Mouse (Mus musculus) midbrain, postnatal 0 days (tissue): ENCODE measurements around the gene T2. TPM values are rescaled to one million over a fixed set of nuclear protein-coding genes. Genes with fewer than 3 reads are reported as not detected.

Source experiments
- ATAC-seq: fragments of 200-750 bp; cut with Nextera tagmentation; 2 replicates; pipeline ENCODE4 v1.8.0; 2017; ENCODE audit warnings: moderate number of reproducible peaks, mild to moderate bottlenecking, moderate TSS enrichment, moderate library complexity; ENCODE audit not compliant: low FRiP score
- DNase-seq: peaks from one replicate; pipeline ENCODE4 v3.0.0-alpha.2; 2015; ENCODE audit warnings: low spot score
- H3K27ac ChIP-seq: fragments of 300-500 bp; sonication (generic); 2 replicates; pipeline ENCODE4 v1.5.1; 2014; ENCODE audit warnings: low read depth, mild to moderate bottlenecking, low read length, mixed read lengths
- H3K27me3 ChIP-seq: fragments of 300-500 bp; sonication (generic); 2 replicates; pipeline ENCODE4 v1.6.1; 2014; ENCODE audit warnings: low read length, control low read depth, mixed read lengths; ENCODE audit not compliant: insufficient read depth
- H3K36me3 ChIP-seq: fragments of 300-500 bp; sonication (generic); 2 replicates; pipeline ENCODE4 v1.6.1; 2014; ENCODE audit warnings: low read length, control low read depth, mixed read lengths; ENCODE audit not compliant: insufficient read depth
- H3K4me1 ChIP-seq: fragments of 300-500 bp; sonication (generic); 2 replicates; pipeline ENCODE4 v1.6.1; 2014; ENCODE audit warnings: mild to moderate bottlenecking, control low read depth, antibody characterized with exemption, low read length, mixed read lengths; ENCODE audit not compliant: insufficient read depth
- H3K4me2 ChIP-seq: fragments of 300-500 bp; sonication (generic); 2 replicates; pipeline ENCODE4 v1.6.1; 2014; ENCODE audit warnings: low read depth, mild to moderate bottlenecking, low read length, mixed read lengths; ENCODE audit not compliant: poor library complexity, severe bottlenecking
- H3K4me3 ChIP-seq: fragments of 300-500 bp; sonication (generic); 2 replicates; pipeline ENCODE4 v1.5.1; 2014; ENCODE audit warnings: low read depth, mild to moderate bottlenecking, low read length, moderate library complexity
- H3K9ac ChIP-seq: fragments of 300-500 bp; sonication (generic); replicated peaks from 2 replicates; pipeline ENCODE4 v1.6.1; 2014; ENCODE audit warnings: mild to moderate bottlenecking, low read length, moderate library complexity, mixed read lengths; ENCODE audit not compliant: poor library complexity, severe bottlenecking
- H3K9me3 ChIP-seq: fragments of 300-500 bp; sonication (generic); 2 replicates; pipeline ENCODE4 v1.6.1; 2016; ENCODE audit warnings: low read length, control low read depth
- CTCF ChIP-seq: IDR thresholded peaks from 2 replicates; pipeline ENCODE4 v1.5.1; 2016; ENCODE audit warnings: antibody characterized with exemption, mild to moderate bottlenecking
- WGBS: fragments of 180-500 bp; shearing (Covaris S2); extraction: QIAGEN DNeasy Blood & Tissue Kit; methylation state at CpG from one replicate; pipeline ENCODE4 v1.1.7; 2014; 5-methylcytosine and 5-hydroxymethylcytosine counted together
- polyA plus RNA-seq: library from polyadenylated mRNA; unstranded; fragments of >200 nt; fragmentation: Nextera tagmentation; extraction: Ambion mirVana; gene quantifications from 2 replicates; pipeline ENCODE4 v1.2.1, GENCODE M21; 2015
- total RNA-seq: library from RNA; depleted of rRNA; stranded (reverse); fragments of >200 nt; gene quantifications from 2 replicates; pipeline ENCODE4 v1.2.3, GENCODE M21; 2014

The T2 gene
- total and polyA plus RNA-seq, 2 experiments from 2014 or later, result 0.38 to 0.81 TPM

GRCm38 (mm10) chr17:8341360-8341963, 14.3 kb upstream of the T2 start:
- Histone ChIP-seq H3K27me3 (no peaks in the 10 kb centered on the region), H3K27ac (peak overlapping the region; percentile 95), H3K9ac (peak overlapping the region; percentile 95), H3K9me3 (no peaks in the 10 kb centered on the region), H3K4me3 (peak overlapping the region; percentile 75), H3K4me1 (peaks cover 22% of the 10 kb centered on the region), H3K36me3 (no peaks in the 10 kb centered on the region), H3K4me2 (peak overlapping the region; percentile 98)
- DNase-seq (peak; percentile 12), ATAC-seq (peak; percentile 18)
- no peak; the same call in 1 of the 2 replicates for TF ChIP-seq CTCF
- 7% methylated on average over 46 of the region's 46 CpGs for WGBS

DNA sequence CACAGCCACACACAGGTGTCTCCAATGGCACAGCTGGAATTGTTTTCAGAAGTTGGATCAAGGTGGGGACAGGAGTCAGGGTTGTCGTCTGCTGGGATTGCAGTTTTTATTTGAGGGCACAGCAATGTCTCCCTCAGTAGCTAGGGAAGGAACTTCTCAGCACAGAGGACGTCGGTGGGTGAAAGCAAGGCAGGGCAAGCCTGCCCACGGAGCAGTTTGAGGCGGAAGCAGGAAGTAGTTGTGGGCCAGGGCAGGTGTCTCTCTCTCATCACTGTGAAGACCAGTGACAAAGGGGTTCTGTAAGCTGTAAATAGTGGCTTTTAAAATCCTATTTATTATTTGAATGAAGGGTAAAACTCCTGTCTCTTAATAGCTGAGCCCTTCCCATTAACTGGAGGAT, 13.1 kb upstream of the T2 start:
- peak overlapping the region; percentile 75 for H3K4me3 ChIP-seq

GRCm38 (mm10) chr17:8343416-8343815, 12.4 kb upstream of the T2 start:
- peaks cover 22% of the 10 kb centered on the region for H3K4me1 ChIP-seq
- peak overlapping the region; percentile 14; the same call in 1 of the 2 replicates for H3K4me3 ChIP-seq
- no peak for TF ChIP-seq CTCF
- ATAC-seq, result no peak
- no peaks in the 10 kb centered on the region for H3K9me3 ChIP-seq
- peak; percentile 51 for DNase-seq
- no peak overlapping the region for H3K27ac ChIP-seq
- no peaks in the 10 kb centered on the region for H3K36me3 ChIP-seq
- H3K27me3 ChIP-seq, result no peaks in the 10 kb centered on the region
- 53% methylated on average over 6 of the region's 6 CpGs for WGBS
- H3K4me2 ChIP-seq, result peak overlapping the region; percentile 98
- H3K9ac ChIP-seq, result no peak overlapping the region

More for the DNA sequence above, 13.1 kb upstream of the T2 start:
- Histone ChIP-seq H3K4me2 (peak overlapping the region; percentile 98), H3K27ac (no peak overlapping the region), H3K4me1 (peaks cover 22% of the 10 kb centered on the region), H3K36me3 (no peaks in the 10 kb centered on the region), H3K27me3 (no peaks in the 10 kb centered on the region), H3K9ac (peak overlapping the region; percentile 50; the same call in 1 of the 2 replicates), H3K9me3 (no peaks in the 10 kb centered on the region)
- ATAC-seq (no peak), DNase-seq (no peak)
- 25% methylated on average over 5 of the region's 5 CpGs for WGBS
- TF ChIP-seq CTCF, result no peak

- WGBS, result 77% methylated on average over 5 of the region's 5 CpGs
- no peaks in the 10 kb centered on the region for H3K36me3 ChIP-seq
- no peak overlapping the region for H3K4me2 ChIP-seq
- no peak overlapping the region for H3K9ac ChIP-seq
- H3K4me1 ChIP-seq, result peaks cover 5% of the 10 kb centered on the region; the same call in 1 of the 2 replicates
- 0 out of 2 replicates have a peak, but pooled peaks have one; percentile 16 for TF ChIP-seq CTCF
- no peak overlapping the region for H3K27ac ChIP-seq
- DNase-seq (no peak), ATAC-seq (no peak)
- H3K27me3 ChIP-seq, result no peaks in the 10 kb centered on the region
- no peaks in the 10 kb centered on the region for H3K9me3 ChIP-seq
- H3K4me3 ChIP-seq, result no peak overlapping the region
Observed at GRCm38 (mm10) chr17:8347765-8348285, 8.0 kb upstream of the T2 start.

GRCm38 (mm10) chr17:8348941-8349340, 6.9 kb upstream of the T2 start:
- Histone ChIP-seq H3K4me3 (no peak overlapping the region), H3K9ac (no peak overlapping the region), H3K4me2 (no peak overlapping the region), H3K27ac (no peak overlapping the region), H3K27me3 (no peaks in the 10 kb centered on the region), H3K9me3 (no peaks in the 10 kb centered on the region), H3K36me3 (no peaks in the 10 kb centered on the region), H3K4me1 (no peaks in the 10 kb centered on the region)
- DNase-seq (no peak), ATAC-seq (no peak)
- WGBS, result 81% methylated on average over 4 of the region's 4 CpGs
- TF ChIP-seq CTCF, result no peak

GRCm38 (mm10) chr17:8351088-8351487, 4.7 kb upstream of the T2 start:
- 22% methylated on average over 7 of the region's 7 CpGs for WGBS
- ATAC-seq, result peak; percentile 44; the same call in 1 of the 2 replicates
- Histone ChIP-seq H3K27me3 (no peaks in the 10 kb centered on the region), H3K9me3 (no peaks in the 10 kb centered on the region), H3K9ac (no peak overlapping the region), H3K36me3 (no peaks in the 10 kb centered on the region), H3K4me3 (no peak overlapping the region), H3K4me1 (no peaks in the 10 kb centered on the region), H3K4me2 (no peak overlapping the region), H3K27ac (no peak overlapping the region)
- no peak for TF ChIP-seq CTCF
- DNase-seq, result peak; percentile 40
